Mouse (Mus musculus) embryonic facial prominence, embryonic 15.5 days (tissue): ENCODE results near the gene Gm5788. TPM values are rescaled to one million over a fixed set of nuclear protein-coding genes. Genes with fewer than 3 reads are reported as not detected.
"Not testable (repeated sequence)": the region's sequence is repeated elsewhere in the genome, so short reads cannot be mapped to it uniquely, and the experiment has no call there.

Experiments
- ATAC-seq: fragments of 200-750 bp; cut with Nextera tagmentation; 2 replicates; pipeline ENCODE4 v1.8.0; 2017; ENCODE audit warnings: low read depth, moderate TSS enrichment; ENCODE audit not compliant: insufficient number of reproducible peaks, low FRiP score, low TSS enrichment
- H3K27ac ChIP-seq: fragments of 300-500 bp; sonication (generic); replicated peaks from 2 replicates; pipeline ENCODE4 v1.5.1; 2015; ENCODE audit warnings: mild to moderate bottlenecking, inconsistent platforms
- H3K27me3 ChIP-seq: fragments of 300-500 bp; sonication (generic); 2 replicates; pipeline ENCODE4 v1.6.1; 2015; ENCODE audit warnings: inconsistent platforms
- H3K36me3 ChIP-seq: fragments of 300-500 bp; sonication (generic); 2 replicates; pipeline ENCODE4 v1.6.1; 2015; ENCODE audit warnings: mild to moderate bottlenecking, inconsistent platforms
- H3K4me1 ChIP-seq: fragments of 300-500 bp; sonication (generic); 2 replicates; pipeline ENCODE4 v1.6.1; 2015; ENCODE audit warnings: inconsistent platforms
- H3K4me2 ChIP-seq: fragments of 300-500 bp; sonication (generic); replicated peaks from 2 replicates; pipeline ENCODE4 v1.6.1; 2015; ENCODE audit warnings: mild to moderate bottlenecking, inconsistent platforms
- H3K4me3 ChIP-seq: fragments of 300-500 bp; sonication (generic); replicated peaks from 2 replicates; pipeline ENCODE4 v1.5.1; 2015; ENCODE audit warnings: mild to moderate bottlenecking, inconsistent platforms
- H3K9ac ChIP-seq: fragments of 300-500 bp; sonication (generic); 2 replicates; pipeline ENCODE4 v1.6.1; 2015; ENCODE audit warnings: inconsistent platforms
- H3K9me3 ChIP-seq: fragments of 300-500 bp; sonication (generic); replicated peaks from 2 replicates; pipeline ENCODE4 v1.6.1; 2016; ENCODE audit warnings: inconsistent platforms
- WGBS: fragments of 180-500 bp; shearing (Covaris S2); methylation state at CpG from one replicate; pipeline ENCODE4 v1.1.7; 2015; 5-methylcytosine and 5-hydroxymethylcytosine counted together
- polyA plus RNA-seq: library from polyadenylated mRNA; unstranded; fragments of >200 nt; fragmentation: Nextera tagmentation; extraction: Ambion mirVana; gene quantifications from 2 replicates; pipeline ENCODE4 v1.2.1, GENCODE M21; 2015

The Gm5788 gene
- not detected in 2 replicates for polyA plus RNA-seq

- 84% methylated on average over 3 of the region's 3 CpGs for WGBS
- not testable (repeated sequence) for H3K9ac ChIP-seq, H3K4me2 ChIP-seq, H3K9me3 ChIP-seq, H3K36me3 ChIP-seq, H3K4me3 ChIP-seq, ATAC-seq, H3K27ac ChIP-seq, H3K27me3 ChIP-seq, H3K4me1 ChIP-seq
Measured at GRCm38 (mm10) chr12:87494421-87494820, at the start of gene Gm5788. Gene Gm5788, plus strand, starts transcription at chr12:87494721.

- Histone ChIP-seq H3K4me3 (no peak overlapping the region), H3K27me3 (no peaks in the 10 kb centered on the region), H3K27ac (no peak overlapping the region), H3K9me3 (no peaks in the 10 kb centered on the region), H3K9ac (no peak overlapping the region), H3K4me1 (peaks cover 8% of the 10 kb centered on the region), H3K4me2 (no peak overlapping the region), H3K36me3 (peaks cover 67% of the 10 kb centered on the region)
- 87% methylated on average over 9 of the region's 9 CpGs for whole genome bisulfite sequencing
- no peak for ATAC-seq
Measured at GRCm38 (mm10) chr12:87449456-87449855, 45.1 kb upstream of the Gm5788 start.

- 85% methylated on average over 6 of the region's 6 CpGs for WGBS
- peaks cover 70% of the 10 kb centered on the region for H3K36me3 ChIP-seq
- no peak overlapping the region for H3K9ac ChIP-seq
- H3K9me3 ChIP-seq, result no peaks in the 10 kb centered on the region
- no peak overlapping the region for H3K4me2 ChIP-seq
- H3K4me3 ChIP-seq, result no peak overlapping the region
- ATAC-seq, result no peak
- no peaks in the 10 kb centered on the region for H3K27me3 ChIP-seq
- no peaks in the 10 kb centered on the region for H3K4me1 ChIP-seq
- no peak overlapping the region for H3K27ac ChIP-seq
Measured at GRCm38 (mm10) chr12:87464678-87465297, 29.7 kb upstream of the Gm5788 start.

GRCm38 (mm10) chr12:87470263-87471136 lies 24.0 kb upstream of the Gm5788 start:
- ATAC-seq, result no peak
- Histone ChIP-seq H3K4me2 (peak overlapping the region; percentile 56), H3K4me1 (peaks cover 12% of the 10 kb centered on the region), H3K9ac (no peak overlapping the region), H3K9me3 (no peaks in the 10 kb centered on the region), H3K27me3 (no peaks in the 10 kb centered on the region), H3K4me3 (peak overlapping the region; percentile 84), H3K27ac (no peak overlapping the region; the same call in 1 of the 2 replicates), H3K36me3 (peaks cover 20% of the 10 kb centered on the region; the same call in 1 of the 2 replicates)
- WGBS, result 43% methylated on average over 7 of the region's 7 CpGs

GRCm38 (mm10) chr12:87471421-87471963 lies 23.0 kb upstream of the Gm5788 start:
- Histone ChIP-seq H3K27me3 (no peaks in the 10 kb centered on the region), H3K4me1 (peaks cover 12% of the 10 kb centered on the region), H3K4me3 (peak overlapping the region; percentile 84), H3K4me2 (peak overlapping the region; percentile 56), H3K27ac (peak overlapping the region; percentile 89), H3K9me3 (no peaks in the 10 kb centered on the region), H3K36me3 (peaks cover 20% of the 10 kb centered on the region; the same call in 1 of the 2 replicates), H3K9ac (peak overlapping the region; percentile 79)
- WGBS, result under 1% methylated on average over 19 of the region's 19 CpGs
- ATAC-seq, result no peak

GRCm38 (mm10) chr12:87471964-87472786 lies 22.3 kb upstream of the Gm5788 start, which contains the start of gene Snw1:
Gene Snw1, minus strand, starts transcription at chr12:87472274.
- Histone ChIP-seq H3K36me3 (peaks cover 13% of the 10 kb centered on the region; the same call in 1 of the 2 replicates), H3K4me1 (peaks cover 12% of the 10 kb centered on the region), H3K27ac (peak within 1 kb of the TSS; percentile 89), H3K27me3 (no peaks in the 10 kb centered on the region), H3K9ac (peak within 1 kb of the TSS; percentile 79), H3K9me3 (no peaks in the 10 kb centered on the region), H3K4me3 (peak within 1 kb of the TSS; percentile 84), H3K4me2 (peak within 1 kb of the TSS; percentile 56)
- 3% methylated on average over 45 of the region's 45 CpGs for WGBS
- ATAC-seq, result peak; percentile 94

GRCm38 (mm10) chr12:87474756-87475155 lies 19.8 kb upstream of the Gm5788 start:
- ATAC-seq, result no peak
- peaks cover 12% of the 10 kb centered on the region for H3K4me1 ChIP-seq
- no peak overlapping the region for H3K4me3 ChIP-seq
- WGBS, result 69% methylated on average over 3 of the region's 3 CpGs
- H3K36me3 ChIP-seq, result no peaks in the 10 kb centered on the region
- no peaks in the 10 kb centered on the region for H3K9me3 ChIP-seq
- no peak overlapping the region for H3K9ac ChIP-seq
- H3K27me3 ChIP-seq, result no peaks in the 10 kb centered on the region
- H3K27ac ChIP-seq, result no peak overlapping the region
- no peak overlapping the region for H3K4me2 ChIP-seq

GRCm38 (mm10) chr12:87482482-87482881 lies 12.0 kb upstream of the Gm5788 start:
- H3K4me3 ChIP-seq, H3K4me1 ChIP-seq, ATAC-seq, H3K9me3 ChIP-seq, H3K9ac ChIP-seq, H3K27me3 ChIP-seq, H3K4me2 ChIP-seq, H3K27ac ChIP-seq, H3K36me3 ChIP-seq: not testable (repeated sequence)
- WGBS, result 83% methylated on average over 5 of the region's 5 CpGs

GRCm38 (mm10) chr12:87488683-87489082 lies 5.8 kb upstream of the Gm5788 start:
- H3K4me1 ChIP-seq, H3K36me3 ChIP-seq, H3K4me3 ChIP-seq, H3K9ac ChIP-seq, H3K27ac ChIP-seq, H3K4me2 ChIP-seq, H3K27me3 ChIP-seq, ATAC-seq, H3K9me3 ChIP-seq: not testable (repeated sequence)
- 51% methylated on average over 2 of the region's 2 CpGs for WGBS

- H3K27me3 ChIP-seq, H3K4me1 ChIP-seq, H3K9me3 ChIP-seq, H3K4me2 ChIP-seq, H3K36me3 ChIP-seq, H3K9ac ChIP-seq, ATAC-seq, H3K4me3 ChIP-seq, H3K27ac ChIP-seq: not testable (repeated sequence)
- WGBS, result 85% methylated on average over 4 of the region's 4 CpGs
Measured at GRCm38 (mm10) chr12:87514016-87514415, 19.5 kb downstream of the Gm5788 start, which contains the start of gene Gm8300. Gene Gm8300, plus strand, starts transcription at chr12:87514316.
